Mouse (Mus musculus): ENCODE measurements at regions not wholly inside any gene's neighbourhood (a gene's known extent, or its start where the extent isn't known, plus 50 kb on each side); places are given as distances from the start of the nearest gene placed in this dataset.

DNA sequence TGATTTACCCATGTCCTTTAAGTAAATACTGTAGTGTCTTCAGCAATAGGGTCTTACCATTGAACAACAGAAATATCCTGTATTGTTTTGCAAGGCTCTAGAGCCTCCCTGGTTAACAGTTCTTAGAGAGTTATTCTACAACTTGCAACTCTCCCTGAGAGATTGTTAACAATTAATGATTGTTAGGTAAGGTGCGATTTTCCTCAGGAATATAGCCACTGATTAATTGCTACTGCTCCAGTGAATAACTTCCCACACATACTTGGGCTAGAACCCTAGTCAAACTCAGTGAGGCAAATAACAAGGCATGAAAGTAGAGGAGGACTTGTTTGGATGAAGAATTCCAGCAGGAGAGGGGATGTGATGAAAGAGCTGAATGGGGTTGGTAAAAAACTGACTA, 697.2 kb upstream of the Pfkp start:
- TF ChIP-seq ZC3H11A (IDR thresholded peaks at IDR 0.05; ENCODE audit: borderline replicate concordance, low read depth, low read length) (no peak), HCFC1 (IDR thresholded peaks at IDR 0.05; ENCODE audit: borderline replicate concordance, insufficient read depth, low read length) (no peak), CHD2 (IDR thresholded peaks at IDR 0.05; ENCODE audit: low read depth, low read length) (no peak), MAFK (IDR thresholded peaks at IDR 0.05; ENCODE audit: insufficient read depth, low read depth, low read length) (no peak), ZNF384 (IDR thresholded peaks at IDR 0.05; ENCODE audit: low read depth, low read length) (no peak)

All from ES-E14 (cell line).